Mouse (Mus musculus) cerebellum, adult 8-10 months (tissue): ENCODE data around the gene Frg2f1.

Experiments used
- DNase-seq: peaks from one replicate; pipeline ENCODE4 v3.0.0; 2022

Gene Frg2f1

DNA sequence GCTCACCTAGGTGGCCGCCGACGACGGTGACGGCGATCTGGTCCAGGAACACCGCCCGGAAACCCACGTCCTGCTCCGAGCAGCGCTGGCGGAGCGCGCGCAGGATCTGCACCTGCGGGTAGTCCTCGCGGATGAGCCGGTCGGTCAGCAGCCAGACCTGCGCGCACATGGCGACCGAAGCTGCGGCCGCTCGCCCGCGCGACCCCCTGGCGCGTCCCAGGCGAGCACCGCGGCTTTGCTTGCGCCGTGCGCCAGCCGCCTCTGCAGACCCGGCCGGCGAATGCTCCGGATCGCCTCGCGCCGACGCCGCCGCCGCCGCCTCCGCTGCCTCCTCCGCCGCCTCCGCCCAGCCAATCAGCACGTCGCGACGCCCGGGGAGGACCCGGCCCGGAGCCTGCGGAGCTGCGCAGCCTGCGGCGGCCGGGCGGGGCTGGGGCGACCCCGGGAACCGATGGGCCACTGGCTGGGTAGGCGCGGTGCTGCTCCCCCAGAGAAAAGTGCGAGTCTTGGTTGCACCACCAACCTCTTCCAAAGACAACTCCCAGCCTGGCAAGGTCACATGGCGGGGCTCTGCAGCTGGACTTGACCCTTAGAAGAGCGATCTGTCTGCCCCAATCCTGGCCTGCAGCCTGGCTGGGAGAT, 46.9 kb downstream of the Frg2f1 start, which contains the start of gene Rimkla:
Rimkla (minus strand) TSS at position 338 of the 642 bp plus-strand sequence.
- DNase-seq, result peak; percentile 79

DNA sequence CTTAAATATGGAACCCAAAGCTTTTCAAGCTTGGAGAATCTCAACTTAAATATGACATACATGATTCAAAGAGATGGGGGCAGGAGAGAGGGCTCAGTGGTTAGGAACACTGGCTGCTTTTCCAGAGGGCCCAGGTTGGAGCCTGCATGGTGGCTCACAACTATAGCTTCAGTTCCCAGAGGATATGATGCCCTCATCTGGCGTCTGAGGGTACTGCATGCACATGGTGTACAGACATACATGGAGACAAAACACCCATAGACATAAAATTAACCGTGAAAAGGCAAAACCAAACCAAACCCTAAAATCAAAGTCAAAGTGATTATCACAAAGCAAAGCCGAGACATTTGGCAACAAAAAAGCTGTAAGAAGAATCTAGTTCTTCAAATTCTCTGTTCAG, 48.5 kb downstream of the Frg2f1 start:
- DNase-seq, result peak; percentile 51

DNA sequence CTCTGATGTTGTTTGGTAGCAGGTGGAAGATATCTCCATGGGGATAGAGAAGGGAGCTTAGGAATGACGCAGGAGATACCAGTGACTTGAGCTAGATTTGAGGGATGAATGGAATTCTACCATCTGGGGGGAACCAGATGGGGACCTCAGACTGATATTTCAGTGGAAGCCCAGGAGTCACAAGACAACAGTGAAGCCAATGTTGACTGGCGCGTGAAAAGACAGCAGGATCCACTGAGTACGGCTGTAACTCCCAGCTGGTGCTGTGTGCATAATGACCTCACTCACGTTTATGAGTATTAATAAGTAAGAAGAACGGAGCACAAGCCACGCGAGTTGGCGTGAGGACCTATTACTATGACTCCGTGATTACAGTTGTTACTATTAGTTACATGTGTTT, 49.7 kb downstream of the Frg2f1 start:
- no peak for DNase-seq

DNA sequence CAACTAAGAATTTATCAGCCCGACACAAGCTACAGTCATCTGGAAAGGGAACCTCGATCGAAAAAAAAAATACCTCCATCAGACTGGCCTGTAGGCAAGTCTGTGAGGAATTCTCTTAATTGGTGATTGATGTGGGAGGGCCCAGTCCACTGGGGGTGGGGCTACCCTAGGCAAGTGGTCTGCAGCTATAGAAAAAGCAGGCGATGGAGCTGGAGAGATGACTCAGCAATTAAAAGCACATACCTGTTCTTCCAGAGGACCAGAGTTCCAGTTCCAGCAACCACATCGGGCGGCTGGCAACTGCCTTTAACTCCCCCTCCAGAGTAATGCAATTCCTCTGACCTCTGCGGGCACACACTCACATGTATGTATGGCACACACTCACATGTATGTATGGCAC, 54.4 kb downstream of the Frg2f1 start:
- no peak for DNase-seq

DNA sequence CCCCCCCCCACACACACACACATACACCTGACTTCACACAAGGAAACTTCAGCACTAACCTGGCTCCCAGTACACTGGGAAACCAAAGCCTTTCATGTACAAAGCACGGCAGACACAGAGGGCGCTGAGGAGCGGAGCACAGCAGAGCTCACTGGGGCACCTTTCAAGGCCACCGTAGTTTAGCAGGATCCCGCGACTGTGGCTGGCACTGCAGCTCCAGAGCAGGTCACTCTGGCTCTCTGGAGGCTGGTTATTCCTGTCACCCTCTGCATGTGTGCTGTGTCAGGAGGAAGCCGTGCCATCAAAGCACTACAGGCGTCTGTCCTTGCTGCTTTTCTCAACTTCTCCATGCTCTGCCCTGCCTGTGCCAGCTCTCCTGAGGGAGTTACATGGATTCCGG, 56.3 kb downstream of the Frg2f1 start:
- no peak for DNase-seq
